Mouse (Mus musculus) MEL (cell line): ENCODE measurements at regions not wholly inside any gene's neighbourhood (a gene's known extent, or its start where the extent isn't known, plus 50 kb on each side); places are given as distances from the start of the nearest gene placed in this dataset.

Source experiments
- DNase-seq: peaks from one replicate; pipeline ENCODE4 v3.0.0; 2011; ENCODE audit warnings: low read depth, low spot score
- H3K27ac ChIP-seq: 2 replicates; pipeline ENCODE4 v1.5.1; 2012; ENCODE audit warnings: low read depth, mild to moderate bottlenecking, control low read depth, low read length, moderate library complexity; ENCODE audit not compliant: control insufficient read depth
- H3K27me3 ChIP-seq, 2 experiments: fragments of 150-350 bp in 1 of 2; sonication (generic) in 1 of 2; 2 replicates each; pipeline ENCODE4 v1.6.1; 2012; ENCODE audit warnings: low read length in 2 of 2, mild to moderate bottlenecking in 2 of 2, improper control_type of control experiment in 1 of 2, moderate library complexity in 1 of 2; ENCODE audit not compliant: insufficient read depth in 2 of 2, control insufficient read depth in 1 of 2
- H3K36me3 ChIP-seq, 2 experiments: 2 replicates each; pipeline ENCODE4 v1.6.1; 2012 to 2014; ENCODE audit warnings: low read length in 2 of 2, improper control_type of control experiment in 1 of 2, inconsistent platforms in 1 of 2, mild to moderate bottlenecking in 1 of 2; ENCODE audit not compliant: insufficient read depth in 2 of 2, control insufficient read depth in 1 of 2
- H3K4me1 ChIP-seq, 2 experiments: fragments of 150-350 bp in 1 of 2; sonication (generic) in 1 of 2; 2 replicates each; pipeline ENCODE4 v1.6.1; 2012; ENCODE audit warnings: low read length in 2 of 2, improper control_type of control experiment in 1 of 2, mild to moderate bottlenecking in 1 of 2; ENCODE audit not compliant: insufficient read depth in 2 of 2, control insufficient read depth in 1 of 2
- H3K4me3 ChIP-seq, 2 experiments: fragments of 150-350 bp in 1 of 2; sonication (generic) in 1 of 2; 2 replicates each; pipeline ENCODE4 v1.5.1; 2012; ENCODE audit warnings: low read depth in 2 of 2, low read length in 2 of 2, mild to moderate bottlenecking in 2 of 2, moderate library complexity in 2 of 2, control low read depth in 1 of 2, improper control_type of control experiment in 1 of 2; ENCODE audit not compliant: control insufficient read depth in 1 of 2, insufficient read depth in 1 of 2
- H3K79me2 ChIP-seq: 2 replicates; pipeline ENCODE4 v1.6.1; 2012; ENCODE audit warnings: mild to moderate bottlenecking, low read length, moderate library complexity; ENCODE audit not compliant: control insufficient read depth, poor library complexity, insufficient read depth
- H3K9ac ChIP-seq: 2 replicates; pipeline ENCODE4 v1.6.1; 2012; ENCODE audit warnings: low read depth, mild to moderate bottlenecking, control low read depth, low read length, moderate library complexity; ENCODE audit not compliant: control insufficient read depth, poor library complexity, severe bottlenecking
- H3K9me3 ChIP-seq: fragments of 150-350 bp; sonication (generic); replicated peaks from 2 replicates; pipeline ENCODE4 v1.6.1; 2012; ENCODE audit warnings: mild to moderate bottlenecking, low read length, improper control_type of control experiment, moderate library complexity; ENCODE audit not compliant: insufficient read depth
- CHD1 ChIP-seq: IDR thresholded peaks from 2 replicates; pipeline ENCODE4 v1.6.1; 2012; ENCODE audit warnings: low read depth, mild to moderate bottlenecking, inconsistent platforms, low read length, improper control_type of control experiment
- CTCF ChIP-seq, 3 experiments: IDR thresholded peaks in 2 of 3; conservative IDR thresholded peaks in 1 of 3; 2 replicates each; pipeline ENCODE4 v1.5.1; 2011 to 2012; ENCODE audit warnings: low read length in 3 of 3, low read depth in 2 of 3, mild to moderate bottlenecking in 2 of 3, improper control_type of control experiment in 1 of 3, inconsistent platforms in 1 of 3, mixed read lengths in 1 of 3, moderate library complexity in 1 of 3; ENCODE audit not compliant: control insufficient read depth in 1 of 3, insufficient read depth in 1 of 3, poor library complexity in 1 of 3, severe bottlenecking in 1 of 3
- EP300 ChIP-seq, 2 experiments: IDR thresholded peaks; 2 replicates each; pipeline ENCODE4 v1.6.1; 2011; ENCODE audit warnings: improper control_type of control experiment in 2 of 2, low read length in 2 of 2, low read depth in 1 of 2, mild to moderate bottlenecking in 1 of 2
- ETS1 ChIP-seq: IDR thresholded peaks from 2 replicates; pipeline ENCODE4 v1.6.1; 2012; ENCODE audit warnings: low read depth, mild to moderate bottlenecking, inconsistent platforms, low read length, improper control_type of control experiment, moderate library complexity
- GABPA ChIP-seq: IDR thresholded peaks from 2 replicates; pipeline ENCODE4 v1.6.1; 2012; ENCODE audit warnings: low read depth, mild to moderate bottlenecking, inconsistent platforms, low read length, improper control_type of control experiment, moderate library complexity
- GATA1 ChIP-seq: IDR thresholded peaks from 2 replicates; pipeline ENCODE4 v1.6.1; 2011; ENCODE audit warnings: low read depth, low read length, improper control_type of control experiment
- HCFC1 ChIP-seq: IDR thresholded peaks from 2 replicates; pipeline ENCODE4 v1.6.1; 2012; ENCODE audit warnings: low read depth, mild to moderate bottlenecking, inconsistent platforms, low read length, improper control_type of control experiment, moderate library complexity
- JUND ChIP-seq: IDR thresholded peaks from 2 replicates; pipeline ENCODE4 v1.6.1; 2011; ENCODE audit warnings: low read depth, mild to moderate bottlenecking, improper control_type of control experiment, low read length
- KAT2A ChIP-seq: conservative IDR thresholded peaks from 2 replicates; pipeline ENCODE4 v1.6.1; 2012; ENCODE audit warnings: low read depth, low read length, improper control_type of control experiment, inconsistent platforms
- MAFK ChIP-seq: IDR thresholded peaks from 2 replicates; pipeline ENCODE4 v1.6.1; 2011; ENCODE audit warnings: low read depth, mild to moderate bottlenecking, low read length, improper control_type of control experiment, borderline replicate concordance
- MAX ChIP-seq: IDR thresholded peaks from 2 replicates; pipeline ENCODE4 v1.6.1; 2011; ENCODE audit warnings: low read length, improper control_type of control experiment
- MAZ ChIP-seq: IDR thresholded peaks from 2 replicates; pipeline ENCODE4 v1.6.1; 2012; ENCODE audit warnings: low read depth, mild to moderate bottlenecking, inconsistent platforms, low read length, improper control_type of control experiment
- MXI1 ChIP-seq: IDR thresholded peaks from 2 replicates; pipeline ENCODE4 v1.6.1; 2011; ENCODE audit warnings: mild to moderate bottlenecking, low read depth, low read length, improper control_type of control experiment
- MYB ChIP-seq: IDR thresholded peaks from 2 replicates; pipeline ENCODE4 v1.6.1; 2011; ENCODE audit warnings: mild to moderate bottlenecking, low read depth, low read length, improper control_type of control experiment
- MYC ChIP-seq: IDR thresholded peaks from 2 replicates; pipeline ENCODE4 v1.6.1; 2011; ENCODE audit warnings: low read depth, mild to moderate bottlenecking, low read length, improper control_type of control experiment, moderate library complexity
- NRF1 ChIP-seq: IDR thresholded peaks from 2 replicates; pipeline ENCODE4 v1.6.1; 2014; ENCODE audit warnings: low read depth, mild to moderate bottlenecking, inconsistent platforms, low read length, improper control_type of control experiment, moderate library complexity; ENCODE audit not compliant: poor library complexity, insufficient read depth, severe bottlenecking
- POLR2A ChIP-seq, 2 experiments: IDR thresholded peaks; 2 replicates each; pipeline ENCODE4 v1.6.1; 2011 to 2012; ENCODE audit warnings: low read length in 2 of 2, mild to moderate bottlenecking in 2 of 2, control low read depth in 1 of 2, improper control_type of control experiment in 1 of 2, low read depth in 1 of 2, moderate library complexity in 1 of 2; ENCODE audit not compliant: control insufficient read depth in 1 of 2, insufficient read depth in 1 of 2, poor library complexity in 1 of 2
- POLR2AphosphoS2 ChIP-seq: IDR thresholded peaks from 2 replicates; pipeline ENCODE4 v1.6.1; 2011; ENCODE audit warnings: low read length, improper control_type of control experiment
- POLR2AphosphoS5 ChIP-seq: IDR thresholded peaks from 2 replicates; pipeline ENCODE4 v1.6.1; 2012; ENCODE audit warnings: low read depth, borderline replicate concordance, mild to moderate bottlenecking, inconsistent platforms, low read length, moderate library complexity, mixed read lengths
- RAD21 ChIP-seq: IDR thresholded peaks from 2 replicates; pipeline ENCODE4 v1.6.1; 2011; ENCODE audit warnings: mild to moderate bottlenecking, low read depth, low read length, improper control_type of control experiment
- RCOR1 ChIP-seq: IDR thresholded peaks from 2 replicates; pipeline ENCODE4 v1.6.1; 2012; ENCODE audit warnings: low read depth, mild to moderate bottlenecking, inconsistent platforms, low read length, improper control_type of control experiment
- SMC3 ChIP-seq: IDR thresholded peaks from 2 replicates; pipeline ENCODE4 v1.6.1; 2011; ENCODE audit warnings: low read depth, low read length, improper control_type of control experiment
- TAL1 ChIP-seq: IDR thresholded peaks from 2 replicates; pipeline ENCODE4 v1.6.1; 2012; ENCODE audit warnings: mild to moderate bottlenecking, inconsistent platforms, low read length, moderate library complexity, mixed read lengths
- TCF12 ChIP-seq: IDR thresholded peaks from 2 replicates; pipeline ENCODE4 v1.6.1; 2014; ENCODE audit warnings: low read depth, mild to moderate bottlenecking, inconsistent platforms, low read length, improper control_type of control experiment, moderate library complexity
- USF1 ChIP-seq: IDR thresholded peaks from 2 replicates; pipeline ENCODE4 v1.6.1; 2014; ENCODE audit warnings: low read depth, mild to moderate bottlenecking, inconsistent platforms, low read length, improper control_type of control experiment, moderate library complexity
- ZC3H11A ChIP-seq: IDR thresholded peaks from 2 replicates; pipeline ENCODE4 v1.6.1; 2012; ENCODE audit warnings: low read depth, mild to moderate bottlenecking, inconsistent platforms, low read length, improper control_type of control experiment
- ZKSCAN1 ChIP-seq: IDR thresholded peaks from 2 replicates; pipeline ENCODE4 v1.6.1; 2012; ENCODE audit warnings: low read depth, mild to moderate bottlenecking, inconsistent platforms, low read length, improper control_type of control experiment, moderate library complexity
- ZMIZ1 ChIP-seq: IDR thresholded peaks from 2 replicates; pipeline ENCODE4 v1.6.1; 2012; ENCODE audit warnings: low read depth, mild to moderate bottlenecking, inconsistent platforms, low read length, improper control_type of control experiment, moderate library complexity
- ZNF384 ChIP-seq: IDR thresholded peaks from 2 replicates; pipeline ENCODE4 v1.6.1; 2012; ENCODE audit warnings: low read depth, mild to moderate bottlenecking, inconsistent platforms, low read length, improper control_type of control experiment

GRCm38 (mm10) chr1:154018241-154018640 lies 118.2 kb upstream of the Teddm2 start:
- DNase-seq = no peak
- Histone ChIP-seq H3K27me3 (no peaks in the 10 kb centered on the region), H3K4me3 (no peak overlapping the region), H3K4me1 (no peaks in the 10 kb centered on the region), H3K27ac (no peak overlapping the region), H3K9ac (no peak overlapping the region), H3K36me3 (no peaks in the 10 kb centered on the region), H3K79me2 (no peaks in the 10 kb centered on the region), H3K9me3 (no peaks in the 10 kb centered on the region)
- TF ChIP-seq SMC3 = no peak
- no peak for TF ChIP-seq MYC
- TF ChIP-seq POLR2A (IDR thresholded peaks at IDR 0.05; ENCODE audit: control insufficient read depth in 1 of 2, insufficient read depth in 1 of 2, low read depth in 1 of 2, low read length in 2 of 2, poor library complexity in 1 of 2) = no peak
- no peak for TF ChIP-seq MYB
- TF ChIP-seq GATA1 = no peak
- no peak for TF ChIP-seq MAZ
- no peak for TF ChIP-seq CHD1
- TF ChIP-seq POLR2AphosphoS2 = no peak
- TF ChIP-seq MAFK = no peak
- TF ChIP-seq KAT2A = no peak
- TF ChIP-seq GABPA = no peak
- TF ChIP-seq TAL1 = no peak
- no peak for TF ChIP-seq ZMIZ1
- no peak for TF ChIP-seq ZKSCAN1
- no peak for TF ChIP-seq MXI1
- no peak for TF ChIP-seq TCF12
- no peak for TF ChIP-seq CTCF (IDR thresholded peaks at IDR 0.05 in 2 of 3, conservative IDR thresholded peaks at IDR 0.05 in 1 of 3; ENCODE audit: control insufficient read depth in 1 of 3, insufficient read depth in 1 of 3, low read depth in 2 of 3, low read length in 3 of 3, poor library complexity in 1 of 3, severe bottlenecking in 1 of 3)
- TF ChIP-seq EP300 (IDR thresholded peaks at IDR 0.05; ENCODE audit: low read depth in 1 of 2, low read length in 2 of 2) = no peak
- TF ChIP-seq ZNF384 = no peak
- TF ChIP-seq NRF1 = no peak

DNA sequence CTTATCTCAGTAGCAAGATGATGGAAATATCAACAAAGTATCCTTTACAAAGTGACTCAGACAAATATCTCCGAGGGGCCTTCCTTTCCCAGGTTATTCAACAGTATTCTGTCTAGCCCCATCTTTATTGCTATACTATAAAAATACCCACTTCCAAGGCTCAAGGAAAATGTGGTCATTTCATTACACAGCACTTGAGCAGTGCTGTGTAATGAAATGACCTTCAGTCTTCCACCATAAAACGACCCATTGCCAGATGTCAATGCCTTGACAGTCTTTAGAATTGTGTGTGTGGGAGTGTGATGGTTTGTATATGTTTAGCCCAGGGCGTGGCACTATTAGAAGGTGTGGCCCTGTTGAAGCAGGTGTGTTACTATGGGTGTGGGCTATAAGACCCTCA lies 124.3 kb upstream of the Teddm2 start:
- Histone ChIP-seq H3K9me3 (no peaks in the 10 kb centered on the region), H3K36me3 (no peaks in the 10 kb centered on the region), H3K4me1 (no peaks in the 10 kb centered on the region), H3K4me3 (no peak overlapping the region), H3K27ac (no peak overlapping the region), H3K79me2 (no peaks in the 10 kb centered on the region), H3K9ac (no peak overlapping the region), H3K27me3 (no peaks in the 10 kb centered on the region)
- no peak for TF ChIP-seq MYB
- no peak for TF ChIP-seq RCOR1
- no peak for TF ChIP-seq JUND
- TF ChIP-seq HCFC1 = no peak
- no peak for TF ChIP-seq ZC3H11A
- no peak for TF ChIP-seq MAX
- TF ChIP-seq TAL1 = no peak
- no peak for TF ChIP-seq USF1
- no peak for TF ChIP-seq RAD21
- no peak for TF ChIP-seq POLR2A (IDR thresholded peaks at IDR 0.05; ENCODE audit: control insufficient read depth in 1 of 2, insufficient read depth in 1 of 2, low read depth in 1 of 2, low read length in 2 of 2, poor library complexity in 1 of 2)
- no peak for TF ChIP-seq POLR2AphosphoS5
- TF ChIP-seq SMC3 = no peak
- TF ChIP-seq ZNF384 = no peak
- no peak for TF ChIP-seq CTCF (IDR thresholded peaks at IDR 0.05 in 2 of 3, conservative IDR thresholded peaks at IDR 0.05 in 1 of 3; ENCODE audit: control insufficient read depth in 1 of 3, insufficient read depth in 1 of 3, low read depth in 2 of 3, low read length in 3 of 3, poor library complexity in 1 of 3, severe bottlenecking in 1 of 3)
- TF ChIP-seq MYC = no peak
- no peak for TF ChIP-seq ETS1
- TF ChIP-seq GATA1 = no peak
- DNase-seq = no peak
